ENCODE assay signal across 8 mouse cellular contexts in genomic region chr6:49214928-49215747, GRCm38 (mm10). TPM values are rescaled to one million over a fixed set of nuclear protein-coding genes. Genes with fewer than 3 reads are reported as not detected.
DNase-seq lines count a peak whose midpoint lies in the region; ATAC-seq and TF ChIP-seq lines count a peak whose summit lies in the region.

Gene Igf2bp3 (minus strand): TSS chr6:49214957.

- peak within 1 kb of the TSS; percentile 84 for H3K4me3 ChIP-seq in heart, embryonic 15.5 days
- H3K4me3 ChIP-seq in limb, embryonic 14.5 days (replicated peaks; ENCODE audit: low read length): peak within 1 kb of the TSS; percentile 87
- H3K4me3 ChIP-seq in neural tube, embryonic 13.5 days: peak within 1 kb of the TSS; percentile 94

- peak; percentile 76 for DNase-seq in right cerebral cortex, postnatal 4 days
- no peak for DNase-seq in right cerebral cortex, adult 18-20 months
- DNase-seq in c-Kit-positive CD71-positive TER-119-negative erythroid progenitor cells, embryonic 14.5 days (ENCODE audit: low read depth): peak; percentile 84
- peak; percentile 93 for DNase-seq in limb, embryonic 14.5 days (ENCODE audit: low spot score)
- DNase-seq in urinary bladder, postnatal 14 days (ENCODE audit: low spot score): peak; percentile 83
- no peak for DNase-seq in cerebellum, adult 9-10 months

- under 1% methylated on average over 68 of the region's 68 CpGs for WGBS in heart, embryonic 15.5 days
- 1% methylated on average over 58 of the region's 68 CpGs for WGBS in limb, embryonic 14.5 days
- under 1% methylated on average over 67 of the region's 68 CpGs for WGBS in neural tube, embryonic 13.5 days

- H3K27ac ChIP-seq in heart, embryonic 15.5 days: peak within 1 kb of the TSS; percentile 97
- peak within 1 kb of the TSS; percentile 98 for H3K27ac ChIP-seq in limb, embryonic 14.5 days (replicated peaks; ENCODE audit: low read depth, low read length)
- peak within 1 kb of the TSS; percentile 99 for H3K27ac ChIP-seq in neural tube, embryonic 13.5 days (replicated peaks)

- no peaks in the 10 kb centered on the region for H3K36me3 ChIP-seq in heart, embryonic 15.5 days
- H3K36me3 ChIP-seq in limb, embryonic 14.5 days (ENCODE audit: control insufficient read depth, insufficient read depth, low read length): no peaks in the 10 kb centered on the region
- H3K36me3 ChIP-seq in neural tube, embryonic 13.5 days: no peaks in the 10 kb centered on the region

- H3K9me3 ChIP-seq in heart, embryonic 15.5 days (replicated peaks): no peaks in the 10 kb centered on the region
- H3K9me3 ChIP-seq in limb, embryonic 14.5 days (ENCODE audit: control insufficient read depth, low read length): no peaks in the 10 kb centered on the region
- H3K9me3 ChIP-seq in neural tube, embryonic 13.5 days: no peaks in the 10 kb centered on the region

- H3K4me1 ChIP-seq in heart, embryonic 15.5 days (replicated peaks): peaks cover 35% of the 10 kb centered on the region
- H3K4me1 ChIP-seq in limb, embryonic 14.5 days (ENCODE audit: control insufficient read depth, insufficient read depth, low read length): peaks cover 27% of the 10 kb centered on the region
- H3K4me1 ChIP-seq in neural tube, embryonic 13.5 days (replicated peaks): peaks cover 43% of the 10 kb centered on the region

- H3K27me3 ChIP-seq in heart, embryonic 15.5 days: no peaks in the 10 kb centered on the region
- no peaks in the 10 kb centered on the region for H3K27me3 ChIP-seq in limb, embryonic 14.5 days (ENCODE audit: control insufficient read depth, insufficient read depth, low read length)
- H3K27me3 ChIP-seq in neural tube, embryonic 13.5 days: no peaks in the 10 kb centered on the region

- peak within 1 kb of the TSS; percentile 89 for H3K9ac ChIP-seq in heart, embryonic 15.5 days
- H3K9ac ChIP-seq in limb, embryonic 14.5 days (ENCODE audit: low read depth, low read length, severe bottlenecking): peak within 1 kb of the TSS; percentile 92
- peak within 1 kb of the TSS; percentile 97 for H3K9ac ChIP-seq in neural tube, embryonic 13.5 days

- H3K4me2 ChIP-seq in heart, embryonic 15.5 days: peak within 1 kb of the TSS; percentile 92
- peak within 1 kb of the TSS; percentile 55 for H3K4me2 ChIP-seq in limb, embryonic 14.5 days (replicated peaks; ENCODE audit: low read depth, low read length, severe bottlenecking)
- peak within 1 kb of the TSS; percentile 96 for H3K4me2 ChIP-seq in neural tube, embryonic 13.5 days

- peak; percentile 86 for ATAC-seq in heart, embryonic 15.5 days (replicated peaks; ENCODE audit: insufficient number of reproducible peaks, insufficient read depth, low FRiP score, low read depth)
- ATAC-seq in limb, embryonic 14.5 days (ENCODE audit: low FRiP score, low read depth): peak; percentile 77
- ATAC-seq in neural tube, embryonic 13.5 days (ENCODE audit: low read depth): peak; percentile 85

- 0 out of 2 replicates have a peak, but pooled peaks have one; percentile 20 for TF ChIP-seq POLR2A in limb, embryonic 14.5 days (IDR thresholded peaks at IDR 0.05; ENCODE audit: borderline replicate concordance, extremely low read depth, insufficient read depth, insufficient read length)

RNA-seq across cellular contexts. Expression of gene Igf2bp3, which starts in this region (rescaled TPM):
- 33.0 and 33.4 TPM in 2 replicates for polyA plus RNA-seq in heart, embryonic 15.5 days (2015; fragmentation: Nextera tagmentation; extraction: Ambion mirVana)
- 28.4 and 34.6 TPM in 2 replicates for polyA plus RNA-seq in limb, embryonic 14.5 days (2012; rRNA removed)
- polyA plus RNA-seq in limb, embryonic 14.5 days (2014; fragmentation: Nextera tagmentation; extraction: Ambion mirVana): 60.8 and 71.0 TPM in 2 replicates
- 40.9 and 47.2 TPM in 2 replicates for polyA plus RNA-seq in neural tube, embryonic 13.5 days (2015; fragmentation: Nextera tagmentation; extraction: Ambion mirVana)

Comparison
In these comparisons a context has a peak if more than half of its experiments do, and no peak if none do; other contexts are left out.
1. DNase-seq: peak in right cerebral cortex, postnatal 4 days (single experiment), c-Kit-positive CD71-positive TER-119-negative erythroid progenitor cells, embryonic 14.5 days (single experiment), limb, embryonic 14.5 days (single experiment) and urinary bladder, postnatal 14 days (single experiment); none in right cerebral cortex, adult 18-20 months (single experiment) and cerebellum, adult 9-10 months (single experiment).
2. Peak in every context shown above with its lines, with median percentiles within 50 percentile points of each other: ATAC-seq, H3K27ac ChIP-seq, H3K4me2 ChIP-seq, H3K4me3 ChIP-seq and H3K9ac ChIP-seq.